Mouse (Mus musculus) G1E (cell line): ENCODE results near the gene Prkag3.

Source experiments
- CTCF ChIP-seq: IDR thresholded peaks from 2 replicates; pipeline ENCODE4 v1.5.1; 2012; ENCODE audit warnings: low read depth, low read length, inconsistent platforms, mixed read lengths
- GATA1 ChIP-seq: IDR thresholded peaks from 2 replicates; pipeline ENCODE4 v1.6.1; 2012; ENCODE audit warnings: borderline replicate concordance, low read length, inconsistent platforms, mixed read lengths
- TAL1 ChIP-seq: conservative IDR thresholded peaks from 2 replicates; pipeline ENCODE4 v1.6.1; 2012; ENCODE audit warnings: low read depth, low read length, inconsistent platforms, mixed read lengths

- TF ChIP-seq CTCF: no peak
- TF ChIP-seq GATA1: no peak
- no peak for TF ChIP-seq TAL1
These were observed 280 bp upstream of the Prkag3 start for GRCm38 (mm10) chr1:74749301-74749700.
